Mouse (Mus musculus) testis, adult 2 months (tissue): ENCODE data around the gene Pdzd7.

Experiments used
- CTCF ChIP-seq: fragments of 200-500 bp; IDR thresholded peaks from 2 replicates; pipeline ENCODE4 v1.5.1; 2012; ENCODE audit warnings: low read depth, mild to moderate bottlenecking, inconsistent platforms, low read length, moderate library complexity; ENCODE audit not compliant: control insufficient read depth, insufficient read depth, insufficient replicate concordance
- POLR2A ChIP-seq: fragments of 200-500 bp; IDR thresholded peaks from 2 replicates; pipeline ENCODE4 v1.6.1; 2012; ENCODE audit warnings: low read depth, mild to moderate bottlenecking, inconsistent platforms, low read length, moderate library complexity; ENCODE audit not compliant: control insufficient read depth

DNA sequence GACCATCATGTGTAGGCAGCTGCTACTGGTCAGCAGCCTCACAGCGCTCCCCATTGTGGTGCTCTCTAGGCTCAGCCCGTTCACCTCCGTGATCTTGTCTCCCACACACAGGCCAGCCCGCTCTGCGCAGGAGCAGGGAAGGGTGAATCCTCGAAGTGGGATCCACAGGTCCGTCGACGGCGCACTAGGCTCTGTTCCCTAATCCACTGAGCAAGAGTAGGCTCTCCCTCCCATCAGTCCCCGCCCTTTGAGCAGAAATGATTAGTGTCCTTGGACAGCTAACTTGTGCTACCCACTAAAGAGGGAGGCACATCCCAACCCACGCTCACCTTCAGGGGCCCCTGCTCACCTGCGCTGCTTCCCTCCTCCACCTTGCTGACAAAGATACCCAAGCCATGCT, 5.3 kb downstream of the Pdzd7 start:
- TF ChIP-seq CTCF = no peak
- TF ChIP-seq POLR2A = no peak
